8 mouse cellular contexts compared by ENCODE assay signal in genomic region chr5:113132635-113133041, GRCm38 (mm10). TPM values are rescaled to one million over a fixed set of nuclear protein-coding genes. Genes with fewer than 3 reads are reported as not detected.
DNase-seq lines count a peak whose midpoint lies in the region; ATAC-seq and TF ChIP-seq lines count a peak whose summit lies in the region.

No protein-coding gene starts in this region.

- no peaks in the 10 kb centered on the region for H3K36me3 ChIP-seq in embryonic facial prominence, embryonic 10.5 days (replicated peaks)
- no peaks in the 10 kb centered on the region for H3K36me3 ChIP-seq in kidney, adult 2 months (ENCODE audit: control insufficient read depth, insufficient read depth, low read length)
- H3K36me3 ChIP-seq in lung, embryonic 16.5 days (ENCODE audit: control insufficient read depth, insufficient read depth, low read length) = no peaks in the 10 kb centered on the region
- H3K36me3 ChIP-seq in stomach, embryonic 15.5 days = no peaks in the 10 kb centered on the region; the same call in 1 of the 2 replicates
- no peaks in the 10 kb centered on the region for H3K36me3 ChIP-seq in thymus, adult 2 months (ENCODE audit: control insufficient read depth, insufficient read depth, low read length)

- peak overlapping the region; percentile 41 for H3K9ac ChIP-seq in lung, embryonic 16.5 days (ENCODE audit: low read length)
- no peak overlapping the region for H3K9ac ChIP-seq in stomach, embryonic 15.5 days

- H3K4me1 ChIP-seq in embryonic facial prominence, embryonic 10.5 days = peaks cover 50% of the 10 kb centered on the region
- H3K4me1 ChIP-seq in kidney, adult 2 months (ENCODE audit: control insufficient read depth, insufficient read depth, low read length) = no peaks in the 10 kb centered on the region
- H3K4me1 ChIP-seq in lung, embryonic 16.5 days (replicated peaks; ENCODE audit: control insufficient read depth, insufficient read depth, low read length) = peaks cover 14% of the 10 kb centered on the region; the same call in 1 of the 2 replicates
- H3K4me1 ChIP-seq in stomach, embryonic 15.5 days = peaks cover 40% of the 10 kb centered on the region
- H3K4me1 ChIP-seq in thymus, adult 2 months (replicated peaks; ENCODE audit: control insufficient read depth, insufficient read depth, low read length) = peaks cover 6% of the 10 kb centered on the region

- ATAC-seq in lung, embryonic 16.5 days (ENCODE audit: low read depth) = peak; percentile 43
- ATAC-seq in stomach, embryonic 15.5 days (ENCODE audit: insufficient read depth, low FRiP score, low read depth) = no peak

- no peak for TF ChIP-seq CTCF in kidney, adult 2 months (conservative IDR thresholded peaks at IDR 0.05; ENCODE audit: insufficient read depth, insufficient read length, low read depth, low read length)
- no peak for TF ChIP-seq CTCF in thymus, adult 2 months (IDR thresholded peaks at IDR 0.05; ENCODE audit: borderline replicate concordance, control insufficient read depth, extremely low read depth, insufficient read depth, low read length, poor library complexity)

- no peaks in the 10 kb centered on the region for H3K9me3 ChIP-seq in embryonic facial prominence, embryonic 10.5 days
- no peaks in the 10 kb centered on the region for H3K9me3 ChIP-seq in lung, embryonic 16.5 days (ENCODE audit: control insufficient read depth, low read length)
- no peaks in the 10 kb centered on the region for H3K9me3 ChIP-seq in stomach, embryonic 15.5 days

- TF ChIP-seq POLR2A in kidney, adult 2 months (IDR thresholded peaks at IDR 0.05; ENCODE audit: low read depth, low read length) = no peak
- no peak for TF ChIP-seq POLR2A in thymus, adult 2 months (IDR thresholded peaks at IDR 0.05; ENCODE audit: control insufficient read depth, extremely low read depth, insufficient read depth, low read length, poor library complexity)

- peak overlapping the region; percentile 89 for H3K27ac ChIP-seq in embryonic facial prominence, embryonic 10.5 days (replicated peaks)
- peak overlapping the region; percentile 78 for H3K27ac ChIP-seq in kidney, adult 2 months (ENCODE audit: insufficient read depth, low read depth, low read length)
- peak overlapping the region; percentile 97 for H3K27ac ChIP-seq in lung, embryonic 16.5 days (ENCODE audit: low read length)
- peak overlapping the region; percentile 95 for H3K27ac ChIP-seq in stomach, embryonic 15.5 days
- no peak overlapping the region for H3K27ac ChIP-seq in thymus, adult 2 months (ENCODE audit: control insufficient read depth, insufficient read depth, low read length)

- DNase-seq in embryonic facial prominence, embryonic 10.5 days (ENCODE audit: low spot score) = no peak
- peak; percentile 67 to 82 for DNase-seq in heart, adult 9 months (ENCODE audit: low spot score in 2 of 2)
- DNase-seq in kidney, adult 2 months = peak; percentile 72
- DNase-seq in thymus, adult 2 months = no peak
- no peak for DNase-seq in yolk sac, embryonic 10.5 days (ENCODE audit: low spot score)
- no peak for DNase-seq in ovary, postnatal 14 days (ENCODE audit: low spot score)

- H3K27me3 ChIP-seq in embryonic facial prominence, embryonic 10.5 days (replicated peaks; ENCODE audit: low read depth, poor library complexity, severe bottlenecking) = peaks cover 24% of the 10 kb centered on the region
- no peaks in the 10 kb centered on the region for H3K27me3 ChIP-seq in kidney, adult 2 months (replicated peaks; ENCODE audit: control insufficient read depth, insufficient read depth, low read length)
- no peaks in the 10 kb centered on the region; the same call in 1 of the 2 replicates for H3K27me3 ChIP-seq in lung, embryonic 16.5 days (ENCODE audit: control insufficient read depth, insufficient read depth, low read depth, low read length)
- H3K27me3 ChIP-seq in stomach, embryonic 15.5 days (replicated peaks) = peaks cover 3% of the 10 kb centered on the region; the same call in 1 of the 2 replicates
- no peaks in the 10 kb centered on the region for H3K27me3 ChIP-seq in thymus, adult 2 months (ENCODE audit: control insufficient read depth, insufficient read depth, low read length)

- 35% methylated on average over 13 of the region's 13 CpGs for WGBS in embryonic facial prominence, embryonic 10.5 days
- 43% methylated on average over 13 of the region's 13 CpGs for WGBS in kidney, adult 2 months
- 36% methylated on average over 13 of the region's 13 CpGs for WGBS in lung, embryonic 16.5 days
- 48% methylated on average over 13 of the region's 13 CpGs for WGBS in stomach, embryonic 15.5 days
- 25% methylated on average over 13 of the region's 13 CpGs for WGBS in thymus, adult 2 months

- no peak overlapping the region; the same call in 1 of the 2 replicates for H3K4me2 ChIP-seq in lung, embryonic 16.5 days (ENCODE audit: low read depth, low read length)
- H3K4me2 ChIP-seq in stomach, embryonic 15.5 days = peak overlapping the region; percentile 9; the same call in 1 of the 2 replicates

- H3K4me3 ChIP-seq in embryonic facial prominence, embryonic 10.5 days = no peak overlapping the region
- no peak overlapping the region for H3K4me3 ChIP-seq in kidney, adult 2 months (ENCODE audit: insufficient read depth, low read depth, low read length)
- H3K4me3 ChIP-seq in lung, embryonic 16.5 days (ENCODE audit: low read length) = no peak overlapping the region
- H3K4me3 ChIP-seq in stomach, embryonic 15.5 days (replicated peaks) = no peak overlapping the region
- no peak overlapping the region for H3K4me3 ChIP-seq in thymus, adult 2 months (ENCODE audit: control insufficient read depth, insufficient read depth, low read length)

RNA-seq across cellular contexts. Expression of gene Crybb3, which starts 51.3 kb away (rescaled TPM):
- 0.97 and 1.0 TPM in 2 replicates for polyA plus RNA-seq in embryonic facial prominence, embryonic 10.5 days (2016; fragmentation: Nextera tagmentation; extraction: Ambion mirVana)
- polyA plus RNA-seq in kidney, adult 2 months (2012; rRNA removed) = 1.5 and 2.8 TPM in 2 replicates
- polyA plus RNA-seq in lung, embryonic 16.5 days (2015; fragmentation: Nextera tagmentation; extraction: Ambion mirVana) = 1.0 and 1.4 TPM in 2 replicates
- 1.1 and 1.2 TPM in 2 replicates for polyA plus RNA-seq in stomach, embryonic 15.5 days (2015; fragmentation: Nextera tagmentation; extraction: Ambion mirVana)
- polyA plus RNA-seq in thymus, adult 2 months (2012; rRNA removed) = 2.3 and 4.8 TPM in 2 replicates

Comparison
In these comparisons a context has a peak if more than half of its experiments do, and no peak if none do; other contexts are left out.
1. DNase-seq: peak in heart, adult 9 months (2 of 2) and kidney, adult 2 months (single experiment); none in embryonic facial prominence, embryonic 10.5 days (single experiment), thymus, adult 2 months (single experiment), yolk sac, embryonic 10.5 days (single experiment) and ovary, postnatal 14 days (single experiment).